Mouse (Mus musculus): ENCODE results near the gene Mrps12. TPM values are rescaled to one million over a fixed set of nuclear protein-coding genes. Genes with fewer than 3 reads are reported as not detected.
"Not testable (repeated sequence)": the region's sequence is repeated elsewhere in the genome, so short reads cannot be mapped to it uniquely, and the experiment has no call there.

The Mrps12 gene
- polyA plus RNA-seq, 1 experiment = 74.4 TPM

DNA sequence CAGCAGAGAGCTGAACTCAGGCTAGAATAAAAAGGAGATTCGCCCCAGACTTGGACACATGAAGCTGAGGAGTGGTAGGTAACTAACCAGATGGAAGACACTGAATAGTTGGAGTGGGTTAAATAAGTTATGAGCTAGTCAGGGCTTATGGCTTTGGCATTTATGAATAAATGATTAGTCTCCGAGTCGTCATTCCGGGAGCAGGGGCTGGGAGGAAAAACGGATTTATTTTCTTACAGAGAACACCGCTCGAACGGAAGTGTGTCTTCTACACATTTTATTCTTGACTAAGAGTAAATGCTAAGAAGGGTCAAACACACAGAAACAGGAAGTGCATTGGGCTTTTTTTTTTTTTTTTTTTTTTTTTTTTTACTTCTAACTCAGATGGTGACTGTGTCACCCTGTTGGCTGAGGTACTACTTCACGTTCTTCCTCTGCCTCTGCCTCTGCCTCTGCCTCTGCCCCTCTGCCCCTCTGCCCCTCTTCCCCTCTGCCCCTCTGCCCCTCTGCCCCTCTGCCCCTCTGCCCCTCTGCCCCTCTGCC lies 38.9 kb downstream of the Mrps12 start:
- H3K27ac ChIP-seq (ENCODE audit: control insufficient read depth, insufficient read depth, low read length) = peak overlapping the region; percentile 50
- TF ChIP-seq CTCF (IDR thresholded peaks at IDR 0.05; ENCODE audit: borderline replicate concordance, control insufficient read depth, extremely low read depth, insufficient read depth, low read length, poor library complexity) = no peak
- TF ChIP-seq POLR2A (IDR thresholded peaks at IDR 0.05; ENCODE audit: control insufficient read depth, extremely low read depth, insufficient read depth, low read length, poor library complexity) = no peak
- peak; percentile 22 for DNase-seq
- 14% methylated on average over 9 of the region's 9 CpGs for WGBS
- H3K4me1 ChIP-seq (replicated peaks; ENCODE audit: control insufficient read depth, insufficient read depth, low read length) = peaks cover 5% of the 10 kb centered on the region
- no peak overlapping the region for H3K4me3 ChIP-seq (ENCODE audit: control insufficient read depth, insufficient read depth, low read length)
- no peaks in the 10 kb centered on the region for H3K27me3 ChIP-seq (ENCODE audit: control insufficient read depth, insufficient read depth, low read length)
- no peaks in the 10 kb centered on the region for H3K36me3 ChIP-seq (ENCODE audit: control insufficient read depth, insufficient read depth, low read length)

DNA sequence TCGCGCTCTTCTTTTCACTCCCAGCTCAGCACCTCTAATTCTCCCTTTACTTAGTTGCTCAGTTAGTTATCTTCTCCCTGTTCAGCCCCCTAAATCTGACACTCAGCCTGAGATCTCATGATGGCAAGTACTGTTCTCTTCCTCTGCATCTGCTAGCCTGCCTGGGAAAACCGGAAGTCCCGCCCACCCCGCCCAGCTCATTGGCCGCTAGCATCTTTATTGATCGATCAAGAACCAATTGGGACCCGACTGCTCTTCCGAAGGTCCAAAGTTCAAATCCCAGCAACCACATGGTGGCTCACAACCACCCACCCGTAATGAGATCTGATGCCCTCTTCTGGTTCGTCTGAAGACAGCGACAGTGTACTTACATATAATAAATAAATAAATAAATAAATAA lies 40.3 kb downstream of the Mrps12 start:
- H3K27ac ChIP-seq (ENCODE audit: control insufficient read depth, insufficient read depth, low read length); DNase-seq; H3K4me3 ChIP-seq (ENCODE audit: control insufficient read depth, insufficient read depth, low read length); H3K36me3 ChIP-seq (ENCODE audit: control insufficient read depth, insufficient read depth, low read length); H3K27me3 ChIP-seq (ENCODE audit: control insufficient read depth, insufficient read depth, low read length); H3K4me1 ChIP-seq (replicated peaks; ENCODE audit: control insufficient read depth, insufficient read depth, low read length): not testable (repeated sequence)
- WGBS = 96% methylated on average over 12 of the region's 12 CpGs

DNA sequence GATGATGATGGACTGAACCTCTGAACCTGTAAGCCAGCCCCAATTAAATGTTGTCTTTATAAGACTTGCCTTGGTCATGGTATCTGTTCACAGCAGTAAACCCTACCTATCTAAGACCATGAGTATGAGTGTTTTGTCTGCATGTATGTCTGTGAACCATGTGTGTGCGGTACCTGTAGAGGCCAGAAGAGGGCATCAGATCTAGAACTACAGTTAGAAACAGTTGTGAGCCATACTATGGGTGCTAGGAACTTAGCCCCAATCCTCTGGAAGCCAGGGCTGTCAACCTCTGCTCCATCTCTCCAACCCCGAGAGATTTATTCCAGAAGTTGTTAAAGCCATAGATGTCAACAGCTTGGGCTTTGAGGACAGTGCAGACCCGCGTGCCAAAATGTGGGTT lies 41.4 kb downstream of the Mrps12 start:
- 98% methylated on average over 4 of the region's 4 CpGs for WGBS
- H3K4me1 ChIP-seq (replicated peaks; ENCODE audit: control insufficient read depth, insufficient read depth, low read length) = peaks cover 5% of the 10 kb centered on the region
- no peak overlapping the region for H3K4me3 ChIP-seq (ENCODE audit: control insufficient read depth, insufficient read depth, low read length)
- no peaks in the 10 kb centered on the region for H3K36me3 ChIP-seq (ENCODE audit: control insufficient read depth, insufficient read depth, low read length)
- no peak overlapping the region for H3K27ac ChIP-seq (ENCODE audit: control insufficient read depth, insufficient read depth, low read length)
- no peak for TF ChIP-seq CTCF (IDR thresholded peaks at IDR 0.05; ENCODE audit: borderline replicate concordance, control insufficient read depth, extremely low read depth, insufficient read depth, low read length, poor library complexity)
- TF ChIP-seq POLR2A (IDR thresholded peaks at IDR 0.05; ENCODE audit: control insufficient read depth, extremely low read depth, insufficient read depth, low read length, poor library complexity) = no peak
- DNase-seq = no peak
- no peaks in the 10 kb centered on the region for H3K27me3 ChIP-seq (ENCODE audit: control insufficient read depth, insufficient read depth, low read length)

DNA sequence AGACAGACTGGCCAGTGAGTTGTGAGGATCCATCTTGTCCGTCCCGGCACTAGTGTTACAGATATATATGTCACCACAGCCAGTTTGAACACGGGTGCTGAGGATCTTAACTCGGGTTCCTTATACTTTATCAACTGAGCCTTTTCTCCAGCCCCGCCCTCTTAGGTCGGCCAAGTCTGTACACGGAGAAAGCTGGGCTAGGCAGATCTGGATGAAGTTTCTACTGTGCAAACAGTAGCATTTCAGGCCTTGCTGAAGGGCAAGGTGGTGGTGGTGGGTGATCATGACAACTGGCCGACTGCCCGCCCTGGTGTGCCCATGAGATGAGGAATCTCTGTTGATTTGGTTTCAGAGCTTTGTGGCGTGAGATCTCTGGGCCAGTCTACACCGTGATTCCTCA lies 44.3 kb downstream of the Mrps12 start:
- peaks cover 16% of the 10 kb centered on the region for H3K4me1 ChIP-seq (replicated peaks; ENCODE audit: control insufficient read depth, insufficient read depth, low read length)
- WGBS = 96% methylated on average over 11 of the region's 11 CpGs
- TF ChIP-seq POLR2A (IDR thresholded peaks at IDR 0.05; ENCODE audit: control insufficient read depth, extremely low read depth, insufficient read depth, low read length, poor library complexity) = no peak
- TF ChIP-seq CTCF (IDR thresholded peaks at IDR 0.05; ENCODE audit: borderline replicate concordance, control insufficient read depth, extremely low read depth, insufficient read depth, low read length, poor library complexity) = no peak

DNA sequence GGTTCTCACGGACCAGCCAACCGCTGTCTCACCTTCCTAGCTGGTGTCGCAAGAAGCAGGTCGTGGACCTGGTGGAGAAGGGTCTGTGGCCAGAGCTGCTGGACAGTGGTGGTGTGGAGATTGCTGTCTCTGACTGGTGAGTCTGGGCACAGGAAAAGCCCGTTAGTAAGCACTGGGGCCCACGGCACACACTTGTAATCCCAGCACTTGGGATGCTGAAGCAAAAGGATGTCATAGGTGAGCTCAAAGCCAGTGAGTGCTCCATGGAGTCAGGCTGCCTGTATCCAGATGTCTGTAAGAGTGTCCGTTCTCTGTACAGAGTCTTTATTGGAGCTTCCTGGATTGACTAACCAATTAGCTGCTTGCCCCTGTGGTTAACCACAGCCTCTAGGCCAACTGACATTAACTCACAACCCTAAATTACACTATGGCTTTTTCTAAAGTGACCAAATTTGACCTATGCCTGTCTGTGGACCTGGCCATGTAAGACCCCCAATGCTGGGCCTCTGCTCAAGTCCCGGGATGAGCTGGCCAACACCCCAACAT lies 46.6 kb downstream of the Mrps12 start:
- H3K27ac ChIP-seq (ENCODE audit: control insufficient read depth, insufficient read depth, low read length) = no peak overlapping the region
- DNase-seq = no peak
- H3K36me3 ChIP-seq (ENCODE audit: control insufficient read depth, insufficient read depth, low read length) = no peaks in the 10 kb centered on the region
- TF ChIP-seq CTCF (IDR thresholded peaks at IDR 0.05; ENCODE audit: borderline replicate concordance, control insufficient read depth, extremely low read depth, insufficient read depth, low read length, poor library complexity) = no peak
- TF ChIP-seq POLR2A (IDR thresholded peaks at IDR 0.05; ENCODE audit: control insufficient read depth, extremely low read depth, insufficient read depth, low read length, poor library complexity) = no peak
- H3K4me1 ChIP-seq (replicated peaks; ENCODE audit: control insufficient read depth, insufficient read depth, low read length) = peaks cover 16% of the 10 kb centered on the region
- WGBS = 61% methylated on average over 8 of the region's 8 CpGs
- H3K27me3 ChIP-seq (ENCODE audit: control insufficient read depth, insufficient read depth, low read length) = no peaks in the 10 kb centered on the region
- H3K4me3 ChIP-seq (ENCODE audit: control insufficient read depth, insufficient read depth, low read length) = no peak overlapping the region

More for the DNA sequence above, 44.3 kb downstream of the Mrps12 start:
- Histone ChIP-seq H3K36me3 (ENCODE audit: control insufficient read depth, insufficient read depth, low read length) (no peaks in the 10 kb centered on the region), H3K27me3 (ENCODE audit: control insufficient read depth, insufficient read depth, low read length) (no peaks in the 10 kb centered on the region), H3K4me3 (ENCODE audit: control insufficient read depth, insufficient read depth, low read length) (no peak overlapping the region), H3K27ac (ENCODE audit: control insufficient read depth, insufficient read depth, low read length) (no peak overlapping the region)
- no peak for DNase-seq

DNA sequence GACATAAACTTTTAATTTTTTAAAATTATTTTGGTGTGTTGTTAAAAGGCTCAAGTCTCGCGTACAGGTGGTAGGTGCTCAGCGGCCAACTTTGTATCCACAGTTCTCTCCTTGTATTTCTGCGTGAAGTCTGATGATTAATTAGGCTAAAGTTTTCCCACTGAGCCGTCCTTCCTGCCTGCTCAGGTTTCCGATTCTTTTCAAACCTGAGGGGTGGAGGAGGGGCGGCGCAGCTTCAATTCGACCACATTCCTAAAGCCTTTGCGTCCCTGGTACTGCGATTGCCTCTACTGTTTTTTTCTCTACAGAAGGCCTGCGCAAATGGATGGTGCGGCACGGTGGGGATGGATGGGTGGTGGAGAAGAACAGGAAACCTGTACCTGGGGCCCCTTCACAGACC lies 47.2 kb downstream of the Mrps12 start:
- H3K27me3 ChIP-seq (ENCODE audit: control insufficient read depth, insufficient read depth, low read length) = no peaks in the 10 kb centered on the region
- no peak overlapping the region for H3K4me3 ChIP-seq (ENCODE audit: control insufficient read depth, insufficient read depth, low read length)
- TF ChIP-seq CTCF (IDR thresholded peaks at IDR 0.05; ENCODE audit: borderline replicate concordance, control insufficient read depth, extremely low read depth, insufficient read depth, low read length, poor library complexity) = no peak
- 25% methylated on average over 14 of the region's 14 CpGs for WGBS
- no peaks in the 10 kb centered on the region for H3K36me3 ChIP-seq (ENCODE audit: control insufficient read depth, insufficient read depth, low read length)
- no peak for DNase-seq
- H3K27ac ChIP-seq (ENCODE audit: control insufficient read depth, insufficient read depth, low read length) = no peak overlapping the region
- peaks cover 16% of the 10 kb centered on the region for H3K4me1 ChIP-seq (replicated peaks; ENCODE audit: control insufficient read depth, insufficient read depth, low read length)

DNA sequence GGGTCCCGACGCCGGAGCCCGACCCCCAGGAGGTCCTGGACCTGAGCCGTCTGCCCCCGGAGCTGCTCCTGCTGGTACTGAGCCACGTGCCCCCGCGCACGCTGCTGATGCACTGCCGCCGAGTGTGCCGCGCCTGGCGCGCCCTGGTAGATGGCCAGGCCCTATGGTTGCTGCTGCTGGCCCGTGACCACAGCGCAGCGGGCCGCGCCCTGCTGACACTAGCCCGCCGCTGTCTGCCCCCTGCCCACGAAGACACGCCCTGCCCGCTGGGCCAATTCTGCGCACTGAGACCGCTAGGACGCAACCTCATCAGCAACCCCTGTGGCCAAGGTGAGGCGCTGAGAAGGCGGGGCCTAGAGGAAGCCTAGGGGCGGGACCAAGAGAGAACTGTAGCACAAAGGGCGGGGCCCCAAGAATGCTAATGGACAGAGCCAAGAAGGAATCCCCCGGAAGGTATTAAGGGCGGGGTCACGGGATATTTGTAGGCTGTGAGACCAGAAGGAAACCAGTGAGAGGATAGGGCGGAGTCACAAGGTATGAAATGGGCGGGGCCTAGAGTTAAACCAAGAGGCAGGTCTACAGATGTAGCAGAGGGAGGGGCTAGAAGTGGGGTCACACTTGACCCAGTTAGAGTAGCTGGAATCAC lies 48.2 kb downstream of the Mrps12 start:
- 5% methylated on average over 38 of the region's 38 CpGs for WGBS
- DNase-seq = peak; percentile 87
- peak; percentile 16; the same call in 1 of the 2 replicates for TF ChIP-seq CTCF (IDR thresholded peaks at IDR 0.05; ENCODE audit: borderline replicate concordance, control insufficient read depth, extremely low read depth, insufficient read depth, low read length, poor library complexity)
- TF ChIP-seq POLR2A (IDR thresholded peaks at IDR 0.05; ENCODE audit: control insufficient read depth, extremely low read depth, insufficient read depth, low read length, poor library complexity) = no peak
- Histone ChIP-seq H3K27me3 (ENCODE audit: control insufficient read depth, insufficient read depth, low read length) (no peaks in the 10 kb centered on the region), H3K36me3 (ENCODE audit: control insufficient read depth, insufficient read depth, low read length) (no peaks in the 10 kb centered on the region), H3K4me1 (replicated peaks; ENCODE audit: control insufficient read depth, insufficient read depth, low read length) (peaks cover 16% of the 10 kb centered on the region), H3K4me3 (ENCODE audit: control insufficient read depth, insufficient read depth, low read length) (peak overlapping the region; percentile 40), H3K27ac (ENCODE audit: control insufficient read depth, insufficient read depth, low read length) (no peak overlapping the region)

All from thymus, adult 2 months (tissue).